Mouse (Mus musculus): ENCODE results near the gene Pck2.

Pck2 gene

GRCm38 (mm10) chr14:55577871-55578667, 38.0 kb downstream of the Pck2 start, which contains the start of gene Psme1:
TSS of gene Psme1 (plus strand) at chr14:55578123.
- peak; percentile 88 for DNase-seq

DNA sequence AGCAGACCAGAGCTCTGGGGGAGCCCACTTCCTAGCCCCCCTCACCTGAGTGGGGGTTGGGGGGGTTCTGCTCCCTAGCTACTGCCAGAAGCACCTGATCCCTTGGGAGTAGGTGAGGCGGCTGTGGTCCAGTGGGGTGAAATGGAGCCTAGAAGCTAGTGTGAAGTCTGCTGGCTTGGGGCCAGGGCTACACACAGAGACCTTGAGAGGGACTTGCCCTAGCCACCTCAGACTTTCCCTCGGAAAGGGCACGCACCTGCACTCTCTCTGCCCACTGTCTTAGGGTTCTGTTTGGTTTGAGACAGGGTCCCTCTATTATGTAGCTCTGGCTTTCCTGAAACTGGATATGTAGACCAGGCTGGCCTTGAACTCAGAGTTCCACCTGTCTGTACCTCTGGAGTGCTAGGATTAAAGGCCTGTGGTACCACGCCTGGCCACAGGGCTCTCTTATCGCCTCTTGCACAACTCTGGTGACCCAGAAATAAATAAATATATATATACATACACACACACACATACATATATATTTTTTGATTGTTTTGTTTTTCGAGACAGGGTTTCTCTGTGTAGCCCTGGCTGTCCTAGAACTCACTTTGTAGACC, 38.7 kb downstream of the Pck2 start:
- no peak for DNase-seq

GRCm38 (mm10) chr14:55579511-55580496, 39.7 kb downstream of the Pck2 start:
- DNase-seq, result no peak

- DNase-seq, result no peak
Measured at GRCm38 (mm10) chr14:55580731-55581130, 40.7 kb downstream of the Pck2 start.

GRCm38 (mm10) chr14:55581981-55582681, 42.1 kb downstream of the Pck2 start:
- DNase-seq, result peak; percentile 40

GRCm38 (mm10) chr14:55584303-55584701, 44.2 kb downstream of the Pck2 start:
- DNase-seq, result no peak

GRCm38 (mm10) chr14:55584702-55585565, 44.9 kb downstream of the Pck2 start, which contains the start of gene Emc9:
TSS of gene Emc9 (minus strand) at chr14:55585302.
- peak; percentile 63 for DNase-seq

DNA sequence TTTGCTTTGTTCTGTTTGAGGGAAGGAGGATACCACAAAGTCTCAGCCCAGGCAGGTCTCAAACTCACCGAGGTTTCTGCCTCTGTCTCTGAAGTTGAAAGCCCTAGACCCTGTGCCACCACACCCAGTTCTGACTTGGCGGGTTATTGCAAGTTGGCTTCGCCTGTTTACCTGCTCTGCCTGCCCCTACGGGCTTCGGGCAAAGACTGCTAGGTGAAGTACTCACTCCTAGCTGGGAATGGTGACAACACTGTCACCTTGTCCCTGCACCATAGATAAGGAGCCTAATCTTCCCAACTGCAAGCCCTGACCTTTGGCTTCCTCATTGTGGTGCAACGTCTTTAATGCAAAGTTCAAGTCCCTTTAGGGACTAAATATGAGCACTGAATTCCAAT, 45.5 kb downstream of the Pck2 start:
- no peak for DNase-seq

- no peak for DNase-seq
Measured at GRCm38 (mm10) chr14:55586149-55586548, 46.1 kb downstream of the Pck2 start.

- no peak for DNase-seq
Measured at GRCm38 (mm10) chr14:55589271-55589670, 49.2 kb downstream of the Pck2 start.

- no peak for DNase-seq
Measured at GRCm38 (mm10) chr14:55589771-55590448, 49.8 kb downstream of the Pck2 start.

DNA sequence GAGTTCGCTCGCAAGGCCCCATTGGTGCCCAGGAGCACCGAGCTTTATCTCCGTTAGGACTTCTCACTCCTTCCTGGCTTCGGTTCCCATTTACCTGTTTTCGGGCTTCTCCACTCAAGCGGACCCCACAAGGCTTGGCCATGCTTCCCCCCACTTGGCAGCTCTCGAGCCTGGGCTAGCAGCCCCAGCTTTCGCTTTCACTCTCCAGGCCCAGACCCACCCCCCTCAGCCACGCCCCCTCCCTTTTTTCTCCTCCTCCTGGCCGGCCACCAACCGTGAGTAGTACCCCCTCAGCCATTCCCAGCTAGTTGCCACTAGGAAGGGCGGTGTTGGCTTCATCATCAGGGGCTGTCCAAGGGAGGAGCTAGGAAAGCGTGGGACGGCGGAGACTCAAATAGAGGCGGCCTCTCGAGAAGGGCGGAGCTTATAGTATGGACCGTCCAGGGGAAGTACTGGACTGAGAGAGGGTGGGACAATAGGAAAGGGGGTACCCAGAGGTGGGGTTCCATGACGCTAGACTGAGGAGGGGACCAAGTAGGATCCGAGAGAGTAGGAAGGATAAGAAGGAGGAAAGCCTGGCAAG, 50.8 kb downstream of the Pck2 start, which contains the start of gene Psme2:
Gene Psme2 (minus strand): TSS at position 366 of the 583 bp plus-strand sequence.
- DNase-seq, result peak; percentile 75

DNA sequence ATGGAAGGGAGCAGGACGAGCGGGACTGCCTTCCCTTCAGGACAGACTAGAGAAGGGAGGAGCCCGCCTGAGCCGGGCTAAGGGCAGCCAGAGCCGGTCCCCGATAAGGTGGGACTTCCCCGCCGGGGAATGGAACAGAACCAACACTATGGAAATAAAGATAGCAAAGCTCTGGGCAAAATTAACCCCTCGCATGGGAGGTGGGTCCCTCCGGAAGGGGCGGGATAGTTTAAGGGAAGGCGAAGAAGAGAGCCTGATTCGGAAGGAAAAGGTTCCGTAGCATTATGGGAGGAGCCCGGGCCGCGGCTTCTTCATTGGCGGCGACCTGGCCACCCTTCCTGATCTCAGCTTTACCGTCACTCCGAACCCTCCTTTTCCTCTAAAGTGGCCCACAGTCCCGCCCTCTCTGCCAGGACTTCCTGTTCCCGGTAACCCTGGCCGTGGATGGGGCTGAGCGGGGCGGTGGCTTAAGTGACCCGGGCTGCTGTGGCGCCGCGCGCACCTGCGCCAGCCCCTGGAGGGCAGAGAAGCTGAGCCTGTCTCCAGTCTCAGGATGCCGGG, 51.3 kb downstream of the Pck2 start, which contains the start of gene Rnf31:
Gene Rnf31 (plus strand): TSS at position 378 of the 561 bp plus-strand sequence.
- peak; percentile 83 for DNase-seq

- DNase-seq, result no peak
Measured at GRCm38 (mm10) chr14:55592226-55592625, 52.2 kb downstream of the Pck2 start.

- no peak for DNase-seq
Measured at GRCm38 (mm10) chr14:55596036-55596690, 56.1 kb downstream of the Pck2 start.

GRCm38 (mm10) chr14:55598521-55599390, 58.7 kb downstream of the Pck2 start:
- no peak for DNase-seq
